Mouse (Mus musculus): Measurements from ENCODE around the gene Otop3.

GRCm38 (mm10) chr11:115289885-115290284, 44.6 kb upstream of the Otop3 start:
- no peak for TF ChIP-seq POLR2A (IDR thresholded peaks at IDR 0.05; ENCODE audit: extremely low read depth, insufficient read depth, low read length)
- no peak for TF ChIP-seq CTCF (IDR thresholded peaks at IDR 0.05; ENCODE audit: extremely low read depth, insufficient read depth, low read length)
